Mouse (Mus musculus) megakaryocyte, adult 5-6 weeks (primary cell): ENCODE results near the gene Olfr12. TPM values are rescaled to one million over a fixed set of nuclear protein-coding genes. Genes with fewer than 3 reads are reported as not detected.
A peak's percentile ranks its signal among the peaks of the same experiment; 100 is the strongest.

Experiments
- ATAC-seq: 2 replicates; pipeline ENCODE4 v1.8.0; 2016; ENCODE audit warnings: mild to moderate bottlenecking, inconsistent platforms; ENCODE audit not compliant: poor library complexity, severe bottlenecking
- total RNA-seq, 2 experiments: library from RNA; stranded (forward) in 1 of 2; stranded (reverse) in 1 of 2; fragments of 153-499, 151-499 nt in 1 of 2; fragments of 221-1000, 200-1000 nt in 1 of 2; gene quantifications; 2 replicates each; pipeline versions ENCODE4 v1.2.3 to v1.2.4; 2015 to 2017

The Olfr12 gene
- total RNA-seq, 2 experiments from 2014 or later = not detected

DNA sequence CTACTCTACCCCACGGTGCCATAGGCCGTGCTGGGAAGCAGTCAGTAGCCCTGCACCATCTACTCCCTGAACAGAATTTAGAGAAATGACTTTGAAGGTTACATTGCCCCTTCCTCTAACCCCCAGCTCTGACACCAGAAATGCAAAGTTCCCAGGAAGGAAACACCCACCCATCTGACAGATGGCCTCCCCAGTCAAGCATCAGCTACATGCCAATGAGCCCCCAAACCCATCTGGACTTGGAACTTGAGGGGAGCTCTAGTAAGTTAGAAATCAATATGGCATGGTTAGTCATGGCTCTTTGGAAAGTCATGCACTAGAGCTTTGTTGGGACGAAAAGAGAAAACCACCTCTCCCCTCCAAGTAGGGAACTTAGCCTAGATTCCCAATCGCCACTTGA is 21.1 kb downstream of the Olfr12 start:
- no peak for ATAC-seq

DNA sequence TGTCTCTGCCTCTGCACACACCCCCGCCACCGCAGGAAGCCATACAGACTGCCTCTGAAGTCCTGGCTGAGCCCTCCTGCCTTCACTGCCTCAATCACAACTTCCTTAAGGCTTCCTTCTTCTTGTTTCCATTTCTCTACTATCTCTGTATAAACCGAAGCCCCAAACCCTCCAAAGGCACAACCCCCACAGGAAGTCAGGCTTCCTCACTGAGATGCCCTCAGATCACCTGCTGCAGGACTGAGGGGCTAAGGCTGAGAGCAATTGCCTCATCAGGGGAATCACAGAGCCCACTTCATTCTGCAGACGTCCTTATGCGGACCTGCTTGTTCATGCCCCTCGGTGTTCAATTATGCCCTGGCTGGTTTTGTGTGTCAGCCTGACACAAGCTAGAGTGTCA is 22.8 kb downstream of the Olfr12 start:
- peak; percentile 17; the same call in 1 of the 2 replicates for ATAC-seq

- ATAC-seq = peak; percentile 93
Observed at GRCm38 (mm10) chr1:92641514-92642272, 24.1 kb downstream of the Olfr12 start, which contains the start of gene Cops9. Gene Cops9 (minus strand): TSS chr1:92641985.

DNA sequence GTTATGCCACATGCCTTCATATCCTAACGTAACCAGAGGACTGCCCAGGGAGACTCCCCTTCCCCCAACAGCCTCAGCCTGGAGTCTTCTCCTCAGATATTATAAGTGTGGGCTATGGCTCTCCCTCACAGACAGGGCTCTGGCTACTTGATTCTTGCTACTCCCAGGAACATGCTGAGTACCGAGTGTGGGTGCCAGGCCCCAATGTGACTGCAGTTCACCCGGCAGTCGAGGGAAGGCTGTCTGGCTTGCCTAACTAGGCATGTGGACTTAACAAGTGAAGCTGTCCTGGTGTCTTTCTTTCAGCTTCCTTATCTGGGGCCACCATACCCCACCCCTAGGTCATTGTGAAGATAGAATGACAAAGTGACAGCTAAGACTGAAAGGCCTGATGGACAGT is 26.1 kb downstream of the Olfr12 start:
- ATAC-seq = no peak

GRCm38 (mm10) chr1:92644916-92645315 is 27.3 kb downstream of the Olfr12 start:
- no peak for ATAC-seq

- no peak for ATAC-seq
Observed at GRCm38 (mm10) chr1:92646111-92646510, 28.5 kb downstream of the Olfr12 start.

DNA sequence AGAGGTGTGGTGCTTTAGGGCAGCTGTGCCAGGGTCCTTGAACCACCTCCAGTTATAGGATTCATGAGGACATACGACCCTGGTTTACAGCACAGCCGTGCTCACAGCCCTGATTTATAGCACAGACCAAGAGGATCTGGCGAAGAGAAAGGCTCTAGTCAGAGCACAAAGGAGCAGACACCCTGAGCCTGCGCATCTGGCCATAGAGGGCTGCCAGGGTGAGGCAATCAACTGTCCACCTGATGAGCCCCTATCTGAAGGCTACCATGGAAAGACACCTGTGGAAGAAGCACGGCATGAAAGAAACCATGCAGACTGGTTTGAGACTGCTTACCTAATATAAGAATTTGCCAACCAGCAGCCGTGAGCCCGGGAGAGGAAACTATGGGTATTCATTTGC is 29.0 kb downstream of the Olfr12 start:
- ATAC-seq = no peak

- no peak for ATAC-seq
Observed at GRCm38 (mm10) chr1:92647026-92647425, 29.4 kb downstream of the Olfr12 start.

DNA sequence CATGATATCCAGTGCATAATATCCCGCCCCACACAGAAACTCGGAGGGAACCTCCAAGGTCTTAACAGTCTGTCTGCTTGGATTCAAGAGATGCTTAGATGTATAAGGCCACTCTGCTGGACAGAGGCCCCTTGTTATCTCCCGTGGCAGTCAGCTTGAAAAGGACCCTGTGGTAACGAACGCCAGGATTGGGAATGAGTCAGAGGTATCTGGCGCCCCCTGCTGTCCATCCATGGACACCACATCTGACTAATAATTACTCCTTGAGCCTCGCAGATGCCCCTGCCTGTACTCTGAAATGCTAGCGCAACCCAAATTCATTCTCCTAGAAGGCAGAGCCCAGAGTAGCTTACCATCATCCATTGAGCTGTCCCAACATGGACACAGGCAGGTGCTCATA is 30.2 kb downstream of the Olfr12 start:
- peak; percentile 67 for ATAC-seq

GRCm38 (mm10) chr1:92648197-92648596 is 30.6 kb downstream of the Olfr12 start:
- peak; percentile 53 for ATAC-seq

DNA sequence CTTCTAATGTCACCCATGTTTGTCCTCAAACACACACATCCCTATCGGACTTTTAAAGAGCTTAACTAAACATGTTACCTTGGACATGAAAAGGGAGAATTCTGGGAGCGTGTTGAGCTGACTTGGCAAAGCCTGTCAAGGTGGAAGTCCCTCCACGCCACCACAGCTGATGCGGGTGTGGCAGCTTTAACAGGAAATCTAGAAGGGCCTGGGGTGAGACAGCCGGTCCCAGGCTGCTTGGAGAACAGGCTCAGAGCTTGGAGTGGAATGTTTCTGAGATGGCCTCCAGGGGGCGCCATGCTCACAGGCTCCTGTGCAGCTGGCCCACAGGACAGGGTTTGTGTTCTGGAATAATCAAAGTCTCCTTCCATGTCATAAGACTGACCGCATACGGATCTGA is 31.1 kb downstream of the Olfr12 start, which contains the start of gene Otos:
Gene Otos (minus strand): TSS at position 169 of the 400 bp plus-strand sequence.
- peak; percentile 66 for ATAC-seq

- no peak for ATAC-seq
Observed at GRCm38 (mm10) chr1:92651467-92651866, 33.9 kb downstream of the Olfr12 start.

- ATAC-seq = no peak
Observed at GRCm38 (mm10) chr1:92653179-92653578, 35.6 kb downstream of the Olfr12 start.

DNA sequence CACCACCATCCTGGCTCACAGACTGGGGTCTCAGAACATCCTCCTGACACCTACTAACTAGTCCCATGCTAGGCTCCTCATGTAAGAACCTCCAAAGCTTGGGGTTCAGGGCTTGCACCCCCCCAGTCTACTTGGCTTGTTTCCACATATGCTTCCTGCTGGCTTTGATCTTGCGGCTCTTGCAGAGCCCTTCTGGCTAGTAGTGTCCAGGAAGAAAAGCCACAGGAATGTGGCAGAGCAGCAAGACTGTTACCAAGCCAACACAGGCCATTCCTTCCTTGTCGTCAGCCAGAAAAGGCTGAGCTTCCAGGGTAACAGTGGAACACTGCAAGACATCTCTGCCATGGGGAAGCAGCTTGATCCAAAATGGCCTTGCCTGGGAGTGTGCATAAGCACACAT is 37.1 kb downstream of the Olfr12 start:
- no peak for ATAC-seq

GRCm38 (mm10) chr1:92657025-92657820 is 39.6 kb downstream of the Olfr12 start:
- no peak for ATAC-seq

- ATAC-seq = peak; percentile 80
Observed at GRCm38 (mm10) chr1:92659392-92659791, 41.8 kb downstream of the Olfr12 start.

DNA sequence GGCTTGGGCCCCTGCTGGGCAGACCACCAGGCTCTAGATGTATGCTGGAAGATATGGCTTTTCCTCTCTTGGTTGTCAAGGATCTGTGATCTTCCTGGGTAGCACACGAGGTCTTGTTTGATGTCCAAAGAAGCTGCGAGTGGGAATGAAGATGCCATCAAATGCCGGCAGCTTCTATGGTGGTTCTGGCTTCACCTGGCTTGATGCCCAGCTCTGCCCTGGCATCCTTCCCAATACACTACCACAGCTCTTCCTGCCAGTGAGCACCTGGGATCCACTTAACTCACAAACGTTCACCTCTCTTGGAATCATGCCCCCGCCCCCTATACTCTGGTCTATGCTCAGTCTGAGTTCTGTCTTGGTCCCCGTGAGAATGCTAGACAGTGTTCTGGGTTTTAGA is 49.5 kb downstream of the Olfr12 start:
- no peak for ATAC-seq

- no peak for ATAC-seq
Observed at GRCm38 (mm10) chr1:92669430-92669829, 51.8 kb downstream of the Olfr12 start.

- no peak for ATAC-seq
Observed at GRCm38 (mm10) chr1:92671326-92671725, 53.7 kb downstream of the Olfr12 start.
